Mouse (Mus musculus): ENCODE data around the gene Hist1h2ao.
A peak's percentile ranks its signal among the peaks of the same experiment; 100 is the strongest.
"Not testable (repeated sequence)": the region's sequence is repeated elsewhere in the genome, so short reads cannot be mapped to it uniquely, and the experiment has no call there.

Gene Hist1h2ao

DNA sequence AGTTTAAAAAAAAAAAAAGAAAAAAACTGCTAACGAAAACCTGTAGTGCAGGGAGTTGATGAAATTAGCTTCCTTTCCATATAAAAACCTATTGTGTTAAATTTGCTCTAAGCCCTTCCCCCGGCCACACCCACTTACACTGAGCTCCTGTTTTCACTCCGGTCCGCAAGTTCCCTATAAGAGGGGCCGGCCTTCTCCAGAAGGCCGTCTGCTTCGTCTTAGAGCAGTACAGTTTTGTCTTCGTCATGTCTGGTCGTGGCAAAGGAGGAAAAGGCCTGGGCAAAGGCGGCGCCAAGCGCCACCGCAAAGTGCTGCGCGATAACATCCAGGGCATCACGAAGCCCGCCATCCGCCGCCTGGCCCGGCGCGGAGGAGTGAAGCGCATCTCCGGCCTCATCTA, 1.3 kb downstream of the Hist1h2ao start, which contains the start of gene Hist1h4m:
Gene Hist1h4m (plus strand): TSS at position 208 of the 400 bp plus-strand sequence.
- DNase-seq (ENCODE audit: low read depth), result not testable (repeated sequence)

DNA sequence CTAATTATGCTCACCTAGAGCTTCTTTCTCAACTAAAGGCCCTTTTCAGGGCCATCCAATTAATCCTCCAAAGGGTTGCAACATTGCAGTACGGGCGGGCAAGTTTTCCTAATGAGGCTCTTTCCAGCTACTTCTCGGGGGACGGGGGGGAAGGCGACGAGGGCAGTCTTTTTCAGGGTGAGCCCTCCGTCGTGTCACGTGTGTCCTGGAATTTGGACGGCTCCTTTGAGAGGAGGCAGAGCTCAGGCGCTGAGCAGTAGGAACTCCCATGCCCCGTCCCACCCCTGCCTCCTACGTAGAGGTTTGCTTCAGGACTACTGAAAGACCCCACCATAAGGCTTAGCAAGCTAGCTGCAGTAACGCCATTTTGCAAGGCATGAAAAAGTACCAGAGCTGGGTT, 1.8 kb downstream of the Hist1h2ao start:
- DNase-seq (ENCODE audit: low read depth), result not testable (repeated sequence)

DNA sequence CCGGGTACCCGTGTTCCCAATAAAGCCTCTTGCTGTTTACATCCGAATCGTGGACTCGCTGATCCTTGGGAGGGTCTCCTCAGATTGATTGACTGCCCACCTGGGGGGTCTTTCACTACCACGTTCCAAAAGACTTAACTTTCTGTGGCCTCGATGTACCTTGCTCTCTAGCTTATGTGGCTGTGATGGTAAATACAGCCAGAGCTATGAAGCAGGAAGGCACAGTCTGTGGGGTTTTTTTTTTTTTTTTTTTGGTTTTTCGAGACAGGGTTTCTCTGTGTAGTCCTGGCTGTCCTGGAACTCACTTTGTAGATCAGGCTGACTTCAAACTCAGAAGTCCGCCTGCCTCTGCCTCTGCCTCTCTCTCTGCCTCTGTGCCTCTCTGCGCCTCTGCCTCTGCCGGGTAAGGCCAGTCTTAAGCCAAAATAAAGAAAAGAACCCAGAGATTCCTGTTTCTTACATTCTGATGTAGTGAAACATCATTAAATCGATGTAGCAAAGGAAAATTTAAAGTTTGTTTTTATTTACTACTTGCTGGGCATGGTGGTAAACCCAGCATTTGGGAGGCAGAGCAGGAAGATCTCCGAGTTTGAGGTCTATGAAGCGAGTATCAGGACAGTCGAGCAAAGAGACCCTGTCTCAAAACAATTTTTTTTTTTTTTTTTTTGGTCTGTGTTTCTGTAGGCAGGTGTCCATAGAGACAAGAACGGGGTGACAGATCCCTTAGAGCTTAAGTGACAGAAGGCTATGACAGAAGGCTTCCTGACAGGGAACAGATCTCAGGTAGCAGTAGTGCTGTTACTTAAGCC, 10.0 kb downstream of the Hist1h2ao start:
- not testable (repeated sequence) for DNase-seq (ENCODE audit: low read depth)

DNA sequence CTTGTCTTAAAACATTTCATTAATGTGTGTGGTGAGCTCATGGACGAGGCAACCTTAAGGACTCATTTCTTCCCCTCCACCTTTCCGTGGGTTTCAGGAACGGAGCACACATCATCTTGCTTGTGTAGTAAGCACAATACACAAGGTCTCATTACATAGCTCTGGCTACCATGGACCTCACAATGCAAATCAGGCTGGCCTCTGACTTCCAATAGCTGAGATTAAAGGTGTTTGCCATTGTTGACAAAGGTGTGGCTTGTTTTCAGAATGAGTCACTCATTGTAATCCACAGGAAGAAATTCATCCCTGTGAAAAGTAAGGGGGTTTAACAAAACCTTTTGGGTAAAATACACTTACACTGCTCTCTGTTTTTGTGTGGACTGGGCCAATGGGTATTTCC, 18.2 kb downstream of the Hist1h2ao start:
- no peak for DNase-seq (ENCODE audit: low read depth)

DNA sequence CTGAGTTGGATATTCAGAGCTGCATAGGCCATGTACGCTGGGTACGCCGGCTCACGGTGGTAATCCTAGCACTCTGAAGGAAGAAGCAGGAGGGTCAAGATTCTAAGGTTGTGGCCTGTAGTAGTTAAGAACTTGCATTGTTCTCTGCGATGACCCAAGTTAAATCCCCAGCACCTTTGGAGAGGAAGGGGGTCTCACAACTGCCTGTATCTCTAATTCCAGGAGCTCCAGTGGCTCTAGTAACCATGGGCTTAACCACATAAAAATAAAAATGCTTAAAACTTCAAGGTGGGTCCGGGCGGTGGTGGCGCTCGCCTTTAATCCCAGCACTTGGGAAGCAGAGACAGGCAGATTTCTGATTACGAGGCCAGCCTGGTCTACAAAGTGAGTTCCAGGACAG, 20.1 kb downstream of the Hist1h2ao start:
- no peak for DNase-seq (ENCODE audit: low read depth)

DNA sequence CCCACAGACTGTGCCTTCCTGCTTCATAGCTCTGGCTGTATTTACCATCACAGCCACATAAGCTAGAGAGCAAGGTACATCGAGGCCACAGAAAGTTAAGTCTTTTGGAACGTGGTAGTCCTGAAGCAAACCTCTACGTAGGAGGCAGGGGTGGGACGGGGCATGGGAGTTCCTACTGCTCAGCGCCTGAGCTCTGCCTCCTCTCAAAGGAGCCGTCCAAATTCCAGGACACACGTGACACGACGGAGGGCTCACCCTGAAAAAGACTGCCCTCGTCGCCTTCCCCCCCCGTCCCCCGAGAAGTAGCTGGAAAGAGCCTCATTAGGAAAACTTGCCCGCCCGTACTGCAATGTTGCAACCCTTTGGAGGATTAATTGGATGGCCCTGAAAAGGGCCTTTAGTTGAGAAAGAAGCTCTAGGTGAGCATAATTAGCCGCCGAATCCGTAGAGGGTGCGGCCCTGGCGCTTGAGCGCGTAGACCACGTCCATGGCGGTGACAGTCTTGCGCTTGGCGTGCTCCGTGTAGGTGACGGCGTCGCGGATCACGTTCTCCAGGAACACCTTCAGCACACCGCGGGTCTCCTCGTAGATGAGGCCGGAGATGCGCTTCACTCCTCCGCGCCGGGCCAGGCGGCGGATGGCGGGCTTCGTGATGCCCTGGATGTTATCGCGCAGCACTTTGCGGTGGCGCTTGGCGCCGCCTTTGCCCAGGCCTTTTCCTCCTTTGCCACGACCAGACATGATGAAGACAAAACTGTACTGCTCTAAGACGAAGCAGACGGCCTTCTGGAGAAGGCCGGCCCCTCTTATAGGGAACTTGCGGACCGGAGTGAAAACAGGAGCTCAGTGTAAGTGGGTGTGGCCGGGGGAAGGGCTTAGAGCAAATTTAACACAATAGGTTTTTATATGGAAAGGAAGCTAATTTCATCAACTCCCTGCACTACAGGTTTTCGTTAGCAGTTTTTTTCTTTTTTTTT, 21.4 kb downstream of the Hist1h2ao start, which contains the start of gene Hist1h4n:
Gene Hist1h4n (minus strand): TSS at position 779 of the 977 bp plus-strand sequence.
- not testable (repeated sequence) for DNase-seq (ENCODE audit: low read depth)

DNA sequence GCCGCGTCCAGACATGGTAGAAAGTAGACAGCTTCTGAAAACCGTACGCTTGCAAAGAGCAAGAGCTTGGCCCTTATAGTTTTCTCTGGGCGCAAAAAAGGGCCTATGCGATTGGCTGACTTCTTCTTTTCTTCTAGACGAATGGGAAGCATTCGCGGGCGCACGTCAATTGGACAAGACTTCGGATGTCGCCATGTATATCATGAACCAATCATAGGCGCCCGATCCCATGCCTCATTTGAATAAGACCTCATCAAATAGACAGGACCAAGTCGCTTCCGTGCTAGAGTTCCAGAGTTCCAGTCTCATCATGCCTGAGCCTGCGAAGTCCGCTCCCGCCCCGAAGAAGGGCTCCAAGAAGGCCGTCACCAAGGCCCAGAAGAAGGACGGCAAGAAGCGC, 23.2 kb downstream of the Hist1h2ao start, which contains the start of the genes Hist1h2ap and Hist1h2br:
Gene Hist1h2ap (minus strand): TSS at position 47 of the 400 bp plus-strand sequence.
Gene Hist1h2br (plus strand): TSS at position 283 of the 400 bp plus-strand sequence.
- not testable (repeated sequence) for DNase-seq (ENCODE audit: low read depth)

DNA sequence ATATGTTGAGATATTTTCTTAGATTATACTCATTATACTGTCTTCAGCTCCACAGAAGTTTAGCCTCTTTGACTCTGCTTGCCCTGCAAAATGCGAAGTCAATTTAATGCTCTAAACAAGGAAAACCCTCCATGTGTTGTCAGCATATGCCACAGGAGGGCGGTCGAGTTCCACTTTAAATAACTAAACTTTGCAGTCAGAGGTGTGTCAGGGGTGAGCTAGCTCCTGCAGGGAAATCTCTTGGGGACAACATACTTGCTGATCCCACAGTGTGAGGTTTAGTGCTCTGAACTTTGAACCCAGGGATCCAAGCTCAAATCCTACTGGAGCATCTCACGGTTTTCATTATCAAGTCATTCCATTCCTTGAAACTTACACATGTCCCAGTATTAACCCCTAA, 30.2 kb downstream of the Hist1h2ao start:
- not testable (repeated sequence) for DNase-seq (ENCODE audit: low read depth)

DNA sequence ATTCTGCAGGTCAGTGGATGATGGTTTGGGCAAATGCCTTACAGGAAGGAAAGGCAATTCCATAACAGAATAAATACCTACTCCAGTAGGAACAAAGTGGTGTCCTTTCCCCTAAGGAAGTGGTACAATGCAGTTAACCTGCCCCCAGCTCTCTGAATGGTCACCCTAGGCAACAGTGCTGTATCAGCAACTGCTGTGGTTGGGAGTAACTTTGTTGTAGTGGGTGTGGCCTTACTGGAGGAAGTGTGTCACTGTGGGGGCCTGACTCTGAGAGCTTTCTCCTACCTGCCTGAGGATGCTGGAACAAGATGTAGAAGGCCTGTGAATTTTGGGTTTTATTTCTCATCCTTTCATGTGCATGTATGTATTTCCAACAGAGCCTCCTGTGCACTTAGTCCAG, 36.1 kb downstream of the Hist1h2ao start:
- not testable (repeated sequence) for DNase-seq (ENCODE audit: low read depth)

DNA sequence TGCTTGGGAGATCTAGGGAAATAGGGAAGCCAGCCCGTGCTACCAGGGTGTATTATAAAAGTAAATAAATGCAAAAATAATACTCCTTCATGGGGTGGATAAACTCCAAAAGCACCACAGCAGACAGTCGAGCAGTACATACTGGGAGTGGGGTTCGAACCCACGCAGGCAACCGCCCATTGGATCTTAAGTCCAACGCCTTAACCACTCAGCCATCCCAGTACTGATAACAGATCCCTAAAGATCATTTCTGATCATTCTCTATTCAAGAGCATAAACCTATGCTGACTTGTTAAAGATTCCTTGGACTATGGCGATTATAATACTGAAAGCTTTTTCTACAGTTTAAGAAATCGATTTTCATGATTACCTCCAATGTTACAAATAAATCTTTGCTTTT, 37.6 kb downstream of the Hist1h2ao start:
- DNase-seq (ENCODE audit: low read depth), result no peak

DNA sequence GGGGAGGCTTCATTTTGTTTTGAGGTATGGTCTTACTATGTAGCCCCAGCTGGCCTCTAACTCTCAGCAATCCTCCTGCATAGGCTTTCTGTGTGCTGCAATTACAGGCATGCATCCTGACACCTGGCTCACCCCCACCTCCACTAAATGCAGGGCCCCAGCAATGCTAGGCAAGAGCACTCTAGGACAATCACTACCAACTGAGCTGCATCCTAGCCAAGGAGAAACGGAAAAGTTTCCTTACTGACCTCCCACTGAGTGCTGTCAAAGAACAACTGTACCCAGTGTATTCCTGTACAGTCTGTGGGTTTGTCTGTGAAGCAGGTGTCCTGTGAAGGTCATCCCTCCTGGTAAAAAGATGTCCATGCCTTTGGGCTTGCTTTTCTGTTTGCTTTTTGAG, 40.4 kb downstream of the Hist1h2ao start:
- DNase-seq (ENCODE audit: low read depth), result not testable (repeated sequence)

DNA sequence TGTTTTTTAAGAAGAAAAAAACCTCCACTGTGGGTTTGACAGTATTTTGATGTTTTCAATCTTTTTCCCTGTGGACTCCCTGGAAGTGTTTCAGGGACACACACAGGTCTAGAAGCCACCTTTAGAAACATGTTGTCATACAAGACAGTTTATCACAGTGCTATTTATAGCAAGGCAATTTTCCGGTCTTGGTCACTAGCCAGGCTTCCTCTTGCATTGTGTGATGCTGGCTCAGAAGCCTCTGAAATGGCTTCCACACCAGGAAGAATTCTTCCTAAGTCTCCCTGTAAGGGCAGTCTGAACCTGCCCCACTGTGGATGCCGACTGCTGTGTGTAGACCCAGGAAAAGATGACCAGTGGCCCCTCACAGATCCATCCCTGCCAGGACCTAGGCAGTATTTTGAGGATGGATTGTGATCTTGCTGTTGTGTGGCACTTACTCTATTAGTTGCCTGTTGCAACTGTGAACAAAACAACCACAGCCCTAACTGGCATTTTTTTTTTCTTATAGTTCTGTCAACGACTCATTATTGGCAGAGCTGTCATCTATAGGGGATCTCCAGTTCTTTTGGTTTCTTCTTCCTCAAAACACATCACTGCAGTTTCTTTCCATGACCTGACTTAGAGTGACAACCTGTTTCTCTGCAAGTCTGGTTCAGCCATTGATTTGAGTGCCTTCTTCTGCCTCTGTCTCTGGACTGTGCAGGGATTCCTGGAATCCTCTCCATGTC, 42.1 kb downstream of the Hist1h2ao start:
- DNase-seq (ENCODE audit: low read depth), result no peak

DNA sequence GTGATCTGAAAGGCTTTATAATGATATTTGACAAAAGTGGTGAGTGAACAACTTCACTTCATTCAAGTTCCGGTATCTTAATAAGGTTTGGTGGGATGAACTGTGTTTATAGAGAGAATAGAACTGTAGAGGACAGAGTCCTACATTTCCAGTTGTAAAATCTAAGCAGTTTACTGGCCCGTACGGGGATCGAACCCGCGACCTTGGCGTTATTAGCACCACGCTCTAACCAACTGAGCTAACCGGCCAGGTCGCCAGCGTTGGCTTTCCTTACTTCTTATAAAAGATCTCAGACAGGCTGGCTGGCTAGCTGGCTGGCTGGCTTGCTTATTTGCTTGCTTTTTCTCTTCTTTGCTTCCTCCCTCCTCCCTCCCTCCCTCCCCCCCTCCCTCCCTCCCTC, 44.9 kb downstream of the Hist1h2ao start:
- DNase-seq (ENCODE audit: low read depth), result peak; percentile 59

DNA sequence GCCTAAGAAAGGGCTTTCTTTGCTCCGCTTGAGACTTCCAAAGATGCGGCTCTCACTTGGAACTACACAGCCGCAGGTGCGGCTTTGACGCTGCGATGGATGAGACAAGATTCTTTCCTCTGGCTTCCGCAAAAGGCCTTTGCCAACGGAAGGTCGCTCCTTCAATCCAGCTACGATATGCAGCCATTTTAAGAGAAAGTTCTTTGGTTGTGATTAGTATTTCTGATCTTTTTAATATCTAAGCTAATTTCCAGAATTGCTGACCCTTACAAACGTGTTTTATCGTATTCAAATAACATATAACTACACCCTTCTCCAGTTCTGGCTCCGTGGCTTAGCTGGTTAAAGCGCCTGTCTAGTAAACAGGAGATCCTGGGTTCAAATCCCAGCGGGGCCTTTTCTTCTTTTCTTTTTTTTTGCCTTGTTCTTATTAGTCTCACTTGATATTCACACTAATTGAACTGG, 45.5 kb downstream of the Hist1h2ao start:
- peak; percentile 46 for DNase-seq (ENCODE audit: low read depth)
